Mouse (Mus musculus) cerebellum, adult 2 months (tissue): ENCODE results near the gene Trpc3.

Experiments
- CTCF ChIP-seq: fragments of 200-500 bp; IDR thresholded peaks from 2 replicates; pipeline ENCODE4 v1.5.1; 2011; ENCODE audit warnings: low read depth, mild to moderate bottlenecking, control low read depth, low read length, moderate library complexity, borderline replicate concordance; ENCODE audit not compliant: insufficient read depth
- POLR2A ChIP-seq: fragments of 200-500 bp; IDR thresholded peaks from 2 replicates; pipeline ENCODE4 v1.6.1; 2011; ENCODE audit warnings: low read length, control low read depth, borderline replicate concordance; ENCODE audit not compliant: insufficient read depth

DNA sequence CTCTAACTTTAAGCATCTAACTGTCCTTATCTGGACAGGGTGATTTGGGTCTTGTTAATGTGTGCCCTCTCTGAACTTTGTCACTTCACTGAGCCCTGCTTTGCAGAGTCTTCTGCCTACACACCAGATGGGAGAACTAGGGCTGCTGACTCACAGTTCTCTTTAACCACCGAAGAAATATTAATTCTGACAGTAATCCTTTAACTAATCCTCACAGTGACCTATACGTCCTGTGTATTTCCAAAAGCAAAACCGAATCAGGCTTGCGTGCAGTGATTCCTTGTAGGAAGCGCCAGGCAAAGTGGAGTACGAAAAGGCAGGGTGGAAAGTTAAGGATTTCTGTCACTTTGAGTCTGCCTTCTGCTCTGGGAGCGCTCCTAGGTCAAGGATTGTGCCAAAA is 71.8 kb downstream of the Trpc3 start:
- TF ChIP-seq CTCF (no peak), POLR2A (no peak)
